Mouse (Mus musculus) monocyte, adult 59 days (primary cell): ENCODE data around the gene Gm21454. TPM values are rescaled to one million over a fixed set of nuclear protein-coding genes. Genes with fewer than 3 reads are reported as not detected.

Experiments used
- total RNA-seq, 2 experiments: library from RNA; stranded (reverse); gene quantifications; one replicate each; pipeline ENCODE4 v1.2.4; 2023

Gm21454 gene
- total RNA-seq: not detected

DNA sequence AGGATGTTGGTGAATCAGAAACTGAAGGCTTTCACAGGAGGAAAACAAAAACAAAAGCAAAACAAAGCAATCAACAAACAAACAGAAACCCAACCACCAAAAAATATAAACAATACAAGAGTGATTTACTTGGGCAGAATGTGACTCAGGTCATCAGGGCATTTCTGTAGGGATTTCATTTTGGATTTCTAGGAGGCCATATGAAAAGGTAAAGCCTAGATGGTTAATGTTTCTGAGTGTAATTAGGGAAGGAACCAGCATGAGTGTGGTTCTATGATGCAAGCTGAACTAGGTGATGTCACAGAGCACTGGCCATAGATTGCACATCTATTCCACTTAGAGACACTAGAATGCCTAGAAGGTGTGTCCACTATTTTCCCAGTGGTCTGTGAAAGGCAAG, at the start of gene Gm21454, which contains the start of gene Gm21440:
TSS of gene Gm21454 (plus strand) at position 352 of the 400 bp plus-strand sequence.
TSS of gene Gm21440 (plus strand) at position 301 of the 400 bp plus-strand sequence.

DNA sequence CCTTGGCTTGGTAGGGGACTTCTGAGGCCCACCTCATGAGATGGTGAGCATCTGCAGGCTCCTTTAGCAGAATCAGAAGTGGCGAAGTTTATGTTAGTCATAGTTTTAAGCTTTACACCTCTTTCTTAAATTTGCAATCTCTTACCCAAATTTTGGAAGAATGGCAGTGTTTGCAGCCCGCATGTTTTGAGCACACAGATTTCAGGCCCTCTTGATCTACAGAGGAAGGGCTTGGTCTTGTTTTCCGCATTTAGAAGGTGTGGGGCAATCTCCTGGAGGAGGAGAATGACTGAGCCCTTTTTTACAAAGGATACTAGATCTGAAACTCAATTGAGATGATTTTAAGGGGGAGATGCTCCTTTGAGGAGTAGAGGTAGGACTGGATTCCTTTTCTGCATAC, 28.4 kb upstream of the Gm21454 start, which contains the start of gene Gm21828:
TSS of gene Gm21828 (minus strand) at position 101 of the 400 bp plus-strand sequence.

DNA sequence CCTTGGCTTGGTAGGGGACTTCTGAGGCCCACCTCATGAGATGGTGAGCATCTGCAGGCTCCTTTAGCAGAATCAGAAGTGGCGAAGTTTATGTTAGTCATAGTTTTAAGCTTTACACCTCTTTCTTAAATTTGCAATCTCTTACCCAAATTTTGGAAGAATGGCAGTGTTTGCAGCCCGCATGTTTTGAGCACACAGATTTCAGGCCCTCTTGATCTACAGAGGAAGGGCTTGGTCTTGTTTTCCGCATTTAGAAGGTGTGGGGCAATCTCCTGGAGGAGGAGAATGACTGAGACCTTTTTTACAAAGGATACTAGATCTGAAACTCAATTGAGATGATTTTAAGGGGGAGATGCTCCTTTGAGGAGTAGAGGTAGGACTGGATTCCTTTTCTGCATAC, 96.7 kb downstream of the Gm21454 start, which contains the start of gene Gm21725:
TSS of gene Gm21725 (minus strand) at position 101 of the 400 bp plus-strand sequence.

Other genes with a start within 250 kb of the Gm21454 start
- not detected for gene Gm20807, start 209.6 kb upstream of the Gm21454 start, total RNA-seq
- not detected for gene Gm21891, start 119.0 kb upstream of the Gm21454 start, total RNA-seq
- gene Gm21425, start 90.5 kb upstream of the Gm21454 start, total RNA-seq: not detected
- not detected for gene Gm21828, start 28.5 kb upstream of the Gm21454 start, total RNA-seq
- not detected for gene Gm21440, start 51 bp upstream of the Gm21454 start, total RNA-seq
- not detected for gene Gm21725, start 96.6 kb downstream of the Gm21454 start, total RNA-seq
- gene Gm21866, start 213.1 kb downstream of the Gm21454 start, total RNA-seq: not detected
- not detected for gene Gm20773, start 241.6 kb downstream of the Gm21454 start, total RNA-seq